In genomic region chr19:45232443-45233410, GRCm38 (mm10) we compare ENCODE assay signal across 10 mouse cellular contexts. TPM values are rescaled to one million over a fixed set of nuclear protein-coding genes. Genes with fewer than 3 reads are reported as not detected.
DNase-seq lines count a peak whose midpoint lies in the region; ATAC-seq lines count a peak whose summit lies in the region.
"Had no signal": no experiment of that assay in that cellular context is flagged by ENCODE, and none has a peak within 500 bp of the region (broad histone marks: within the 10 kb centered on the region; RNA-seq: fewer than 3 reads in every experiment).

No protein-coding gene starts in this region.

- intact Hi-C loops in heart, postnatal 10 days (cut with DNase I) = no loop called here
- intact Hi-C loops in gastrocnemius, postnatal 14 days (cut with DNase I; ENCODE audit: low total_unique reads) = no loop called here

- peaks cover 30% of the 10 kb centered on the region for H3K4me1 ChIP-seq in kidney, embryonic 14.5 days (ENCODE audit: control insufficient read depth, insufficient read depth, low read length)
- H3K4me1 ChIP-seq in limb, embryonic 15.5 days = peaks cover 60% of the 10 kb centered on the region

- H3K9ac ChIP-seq in kidney, embryonic 14.5 days (ENCODE audit: low read depth, low read length) = no peak overlapping the region
- no peak overlapping the region for H3K9ac ChIP-seq in limb, embryonic 15.5 days
- H3K9ac ChIP-seq: liver, embryonic 14.5 days had no signal

- 1% methylated on average over 42 of the region's 42 CpGs for WGBS in kidney, embryonic 14.5 days
- whole genome bisulfite sequencing in limb, embryonic 15.5 days = 2% methylated on average over 42 of the region's 42 CpGs

- peaks cover 100% of the 10 kb centered on the region for H3K27me3 ChIP-seq in kidney, embryonic 14.5 days (ENCODE audit: control insufficient read depth, insufficient read depth, low read length)
- H3K27me3 ChIP-seq in limb, embryonic 15.5 days = peaks cover 97% of the 10 kb centered on the region

- no peak overlapping the region for H3K4me2 ChIP-seq in kidney, embryonic 14.5 days (replicated peaks; ENCODE audit: low read depth, low read length)
- H3K4me2 ChIP-seq in limb, embryonic 15.5 days = peak overlapping the region; percentile 27; the same call in 1 of the 2 replicates

- DNase-seq in kidney, adult 18-20 months = peak; percentile 39
- peak; percentile 39 for DNase-seq in ZHBTc4 (ENCODE audit: low read depth, low spot score)
- DNase-seq in heart, postnatal 10 days = peak; percentile 47 to 49
- DNase-seq in testis, postnatal 14 days (ENCODE audit: low spot score) = no peak
- DNase-seq in gastrocnemius, postnatal 14 days = no peak
- no peak for DNase-seq in spleen, postnatal 14 days (ENCODE audit: low spot score in 2 of 2)

- H3K9me3 ChIP-seq in kidney, embryonic 14.5 days (ENCODE audit: control insufficient read depth, low read length) = no peaks in the 10 kb centered on the region
- H3K9me3 ChIP-seq in limb, embryonic 15.5 days = no peaks in the 10 kb centered on the region

- no peaks in the 10 kb centered on the region for H3K36me3 ChIP-seq in kidney, embryonic 14.5 days (ENCODE audit: control insufficient read depth, insufficient read depth, low read length)
- H3K36me3 ChIP-seq in limb, embryonic 15.5 days = no peaks in the 10 kb centered on the region

- no peak overlapping the region for H3K4me3 ChIP-seq in kidney, embryonic 14.5 days (ENCODE audit: low read length)
- H3K4me3 ChIP-seq in limb, embryonic 15.5 days = peak overlapping the region; percentile 36

- no peak overlapping the region for H3K27ac ChIP-seq in kidney, embryonic 14.5 days (ENCODE audit: low read depth, low read length)
- H3K27ac ChIP-seq in limb, embryonic 15.5 days = no peak overlapping the region
- H3K27ac ChIP-seq: liver, embryonic 14.5 days had no signal

- ATAC-seq in kidney, embryonic 14.5 days (ENCODE audit: low FRiP score, low TSS enrichment) = no peak
- ATAC-seq in limb, embryonic 15.5 days (ENCODE audit: insufficient number of reproducible peaks, low FRiP score, low TSS enrichment, low read depth) = no peak

RNA-seq across cellular contexts. Expression of gene Lbx1, which starts 2.9 kb away (rescaled TPM):
- polyA plus RNA-seq in kidney, embryonic 14.5 days (2014; fragmentation: Nextera tagmentation; extraction: Ambion mirVana) = 0.11 TPM in 1 of 2 replicates, not detected in the other
- not detected for total RNA-seq in heart, postnatal 10 days (2021)
- 0.64 and 1.5 TPM in 2 replicates for polyA plus RNA-seq in limb, embryonic 15.5 days (2015; fragmentation: Nextera tagmentation; extraction: Ambion mirVana)
- total RNA-seq in gastrocnemius, postnatal 14 days (2021) = 10 to 100 TPM; 32.2 to 38.1 TPM
- polyA plus RNA-seq: liver, embryonic 14.5 days; thymus, postnatal 0 days had no signal

Comparison
In these comparisons a context has a peak if more than half of its experiments do, and no peak if none do; other contexts are left out.
1. DNase-seq: peak in kidney, adult 18-20 months (single experiment), ZHBTc4 (single experiment) and heart, postnatal 10 days (2 of 2); none in testis, postnatal 14 days (single experiment), gastrocnemius, postnatal 14 days (single experiment) and spleen, postnatal 14 days (0 of 2).
2. RNA of gene Lbx1, which starts 2.9 kb away (total RNA-seq): 32.2 to 38.1 TPM in gastrocnemius, postnatal 14 days; not detected in heart, postnatal 10 days; every median in the first group is over 10 times any median in the second.